Mouse (Mus musculus) lung, postnatal 0 days (tissue): ENCODE data around the gene Hps4.

Source experiments
- CTCF ChIP-seq: IDR thresholded peaks from 2 replicates; pipeline ENCODE4 v1.5.1; 2016; ENCODE audit warnings: antibody characterized with exemption, mild to moderate bottlenecking
- EP300 ChIP-seq: IDR thresholded peaks from 2 replicates; pipeline ENCODE4 v1.6.1; 2016; ENCODE audit warnings: antibody characterized with exemption, mild to moderate bottlenecking, control low read depth

- TF ChIP-seq CTCF = no peak
- TF ChIP-seq EP300 = no peak
These were observed 13.0 kb downstream of the Hps4 start, which contains the start of gene Gm6583 for GRCm38 (mm10) chr5:112355910-112356309.
